Mouse (Mus musculus): ENCODE results near the gene Zranb3. TPM values are rescaled to one million over a fixed set of nuclear protein-coding genes. Genes with fewer than 3 reads are reported as not detected.
"Not testable (repeated sequence)": the region's sequence is repeated elsewhere in the genome, so short reads cannot be mapped to it uniquely, and the experiment has no call there.

Zranb3 gene
- total RNA-seq, 2 experiments from 2014 or later, result 16.5 to 23.1 TPM

- ATAC-seq (replicated peaks; ENCODE audit: low FRiP score, low TSS enrichment, poor library complexity, severe bottlenecking), result no peak
Observed at GRCm38 (mm10) chr1:127954800-127955199, 148.0 kb downstream of the Zranb3 start.

DNA sequence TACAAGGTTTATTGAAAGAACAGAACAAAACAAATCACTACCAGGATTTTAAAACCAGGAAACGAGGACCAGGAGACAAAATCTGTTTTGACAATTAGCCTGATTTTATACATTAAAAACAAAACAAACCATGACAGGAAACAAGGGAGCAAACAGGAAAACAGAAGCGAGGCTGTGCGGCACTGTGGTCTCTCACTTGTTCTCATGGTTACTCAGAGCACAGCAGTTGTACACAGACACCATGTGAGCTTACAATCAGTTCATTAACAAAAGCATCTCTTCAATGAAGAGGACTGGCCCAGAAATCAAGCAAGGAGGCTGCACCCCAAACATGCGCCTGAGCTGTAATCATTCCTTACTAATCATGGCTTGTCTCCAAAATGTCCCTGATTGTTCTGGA is 148.6 kb downstream of the Zranb3 start:
- ATAC-seq (replicated peaks; ENCODE audit: low FRiP score, low TSS enrichment, poor library complexity, severe bottlenecking), result not testable (repeated sequence)

GRCm38 (mm10) chr1:127952276-127952675 is 150.6 kb downstream of the Zranb3 start:
- ATAC-seq (replicated peaks; ENCODE audit: low FRiP score, low TSS enrichment, poor library complexity, severe bottlenecking), result no peak

DNA sequence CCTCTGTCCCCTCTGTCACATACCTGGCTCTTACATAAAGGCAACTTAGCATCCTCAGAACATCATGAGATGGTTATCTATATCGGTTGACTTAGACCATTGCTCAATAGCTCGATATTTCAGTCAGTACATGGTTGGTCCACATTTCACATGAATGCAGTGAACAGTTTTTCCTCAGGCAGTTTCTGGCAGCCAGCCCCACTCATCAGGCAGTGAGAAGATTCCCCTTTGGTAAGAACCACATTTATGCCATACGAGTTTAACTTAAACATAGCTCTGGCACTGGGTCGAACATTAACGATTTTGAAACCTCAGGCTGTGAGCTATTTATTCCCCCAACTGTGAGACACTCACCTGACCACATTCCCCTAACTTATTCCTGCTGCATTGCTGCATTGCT is 154.1 kb downstream of the Zranb3 start:
- no peak for ATAC-seq (replicated peaks; ENCODE audit: low FRiP score, low TSS enrichment, poor library complexity, severe bottlenecking)

- ATAC-seq (replicated peaks; ENCODE audit: low FRiP score, low TSS enrichment, poor library complexity, severe bottlenecking), result no peak
Observed at GRCm38 (mm10) chr1:127946615-127947249, 156.1 kb downstream of the Zranb3 start.

- no peak for ATAC-seq (replicated peaks; ENCODE audit: low FRiP score, low TSS enrichment, poor library complexity, severe bottlenecking)
Observed at GRCm38 (mm10) chr1:127945696-127946575, 156.9 kb downstream of the Zranb3 start.

GRCm38 (mm10) chr1:127943516-127943915 is 159.3 kb downstream of the Zranb3 start:
- no peak for ATAC-seq (replicated peaks; ENCODE audit: low FRiP score, low TSS enrichment, poor library complexity, severe bottlenecking)

DNA sequence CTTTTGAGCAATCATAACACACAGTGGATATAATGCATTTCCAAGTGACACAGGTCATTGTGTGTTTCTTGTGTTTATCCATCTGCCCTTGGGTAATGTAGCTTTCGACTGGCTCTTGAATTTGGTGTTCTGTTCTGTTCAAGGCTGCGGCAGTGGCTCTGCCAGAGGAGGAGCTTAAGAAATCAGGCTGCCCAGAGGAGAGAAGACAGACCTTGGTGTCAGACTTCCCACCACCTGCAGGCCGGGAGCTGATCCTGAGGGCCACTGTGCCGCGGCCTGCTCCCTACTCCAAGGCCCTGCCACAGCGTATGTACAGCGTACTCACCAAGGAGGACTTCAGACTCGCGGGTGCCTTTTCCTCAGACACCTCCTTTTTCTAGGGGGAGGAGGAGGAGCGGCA is 160.6 kb downstream of the Zranb3 start:
- ATAC-seq (replicated peaks; ENCODE audit: low FRiP score, low TSS enrichment, poor library complexity, severe bottlenecking), result no peak

DNA sequence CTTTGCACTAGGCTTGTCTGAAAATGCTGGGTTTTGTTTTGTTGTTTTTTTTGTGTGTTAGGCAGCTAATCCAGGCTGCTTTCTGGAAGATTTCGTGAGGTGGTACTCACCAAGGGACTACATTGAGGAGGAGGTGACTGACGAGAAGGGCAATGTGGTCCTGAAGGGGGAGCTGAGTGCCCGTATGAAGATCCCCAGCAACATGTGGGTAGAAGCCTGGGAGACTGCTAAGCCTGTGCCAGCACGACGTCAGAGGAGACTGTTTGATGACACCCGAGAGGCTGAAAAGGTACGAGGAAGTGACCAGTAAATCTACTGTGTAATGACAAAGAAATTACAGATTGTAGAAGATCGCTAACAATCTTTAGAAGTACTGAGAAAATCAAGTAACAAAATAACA is 165.6 kb downstream of the Zranb3 start:
- ATAC-seq (replicated peaks; ENCODE audit: low FRiP score, low TSS enrichment, poor library complexity, severe bottlenecking), result no peak

DNA sequence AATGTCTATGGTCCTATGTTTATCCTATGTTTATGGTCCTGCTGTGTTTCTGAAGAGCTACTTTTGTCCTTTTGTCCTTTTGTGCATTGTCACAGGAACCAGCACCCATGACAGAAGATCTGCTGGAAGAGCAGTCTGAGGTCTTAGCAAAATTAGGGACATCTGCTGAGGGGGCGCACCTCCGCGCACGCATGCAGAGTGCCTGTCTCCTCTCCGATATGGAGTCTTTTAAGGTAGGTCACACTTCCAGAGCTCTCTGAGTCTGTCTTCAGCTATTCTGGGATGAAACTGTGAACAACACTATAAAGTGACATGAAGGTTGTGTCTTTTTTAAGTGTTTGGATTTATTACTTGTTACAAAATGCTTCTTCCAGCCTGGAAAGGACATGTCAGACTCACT is 168.5 kb downstream of the Zranb3 start:
- no peak for ATAC-seq (replicated peaks; ENCODE audit: low FRiP score, low TSS enrichment, poor library complexity, severe bottlenecking)

- ATAC-seq (replicated peaks; ENCODE audit: low FRiP score, low TSS enrichment, poor library complexity, severe bottlenecking), result no peak
Observed at GRCm38 (mm10) chr1:127933405-127933804, 169.4 kb downstream of the Zranb3 start.

DNA sequence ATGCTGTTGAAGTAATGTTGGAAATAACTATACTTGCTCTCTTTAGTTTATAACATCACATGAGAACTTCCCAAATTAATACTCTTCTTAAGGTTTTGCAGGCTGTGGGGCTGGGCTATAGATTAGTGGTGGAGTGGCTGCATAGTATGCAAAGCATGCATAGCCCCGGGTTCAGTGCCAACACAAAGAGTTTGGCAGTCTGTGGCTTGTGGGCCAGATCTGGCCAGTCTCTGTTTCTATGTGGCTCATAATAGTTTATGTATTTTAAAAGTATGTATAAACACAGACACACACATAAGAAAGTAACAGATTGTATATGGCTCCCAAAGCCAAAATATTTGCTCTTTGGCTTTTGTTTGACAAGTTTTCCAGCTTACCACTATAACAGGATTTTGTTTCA is 187.0 kb downstream of the Zranb3 start:
- no peak for ATAC-seq (replicated peaks; ENCODE audit: low FRiP score, low TSS enrichment, poor library complexity, severe bottlenecking)

DNA sequence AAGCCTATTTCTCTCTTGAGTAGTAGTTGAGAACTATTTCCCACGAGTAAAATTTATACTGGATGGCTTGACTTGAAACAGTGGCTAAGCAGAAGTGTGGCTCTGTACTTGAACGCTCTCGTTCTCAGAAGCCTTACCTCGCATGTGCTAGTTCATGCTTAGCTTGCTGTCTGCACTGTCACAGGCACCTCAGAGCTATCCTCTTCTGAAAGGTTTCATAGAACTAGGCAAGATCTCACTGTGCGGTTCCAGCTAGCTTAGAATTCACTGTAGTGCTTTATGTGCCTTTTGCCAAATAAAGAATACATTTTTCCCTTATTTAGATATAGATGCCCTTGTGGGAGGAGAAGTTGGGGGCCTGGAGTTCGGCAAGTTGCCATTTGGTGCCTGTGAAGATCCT is 187.5 kb downstream of the Zranb3 start:
- ATAC-seq (replicated peaks; ENCODE audit: low FRiP score, low TSS enrichment, poor library complexity, severe bottlenecking), result no peak

DNA sequence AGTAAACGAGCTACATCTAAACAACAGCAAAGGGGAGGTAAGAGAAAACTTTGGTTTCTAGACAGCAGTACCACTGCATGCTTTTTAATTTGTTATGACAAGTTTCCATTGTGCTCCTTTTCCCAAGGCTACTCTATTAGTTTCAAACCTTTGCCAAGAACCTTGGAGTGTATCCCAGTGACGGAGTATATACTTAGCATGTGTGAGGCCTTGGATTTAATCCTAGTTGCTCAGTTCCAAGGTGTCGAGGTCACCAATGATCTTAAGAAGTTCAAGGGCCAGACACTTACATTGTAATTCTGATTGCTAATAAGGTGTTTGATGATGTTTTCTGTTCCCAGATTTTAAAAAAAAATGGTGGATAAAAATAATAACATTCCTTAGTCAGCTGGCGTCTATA is 189.7 kb downstream of the Zranb3 start:
- no peak for ATAC-seq (replicated peaks; ENCODE audit: low FRiP score, low TSS enrichment, poor library complexity, severe bottlenecking)

DNA sequence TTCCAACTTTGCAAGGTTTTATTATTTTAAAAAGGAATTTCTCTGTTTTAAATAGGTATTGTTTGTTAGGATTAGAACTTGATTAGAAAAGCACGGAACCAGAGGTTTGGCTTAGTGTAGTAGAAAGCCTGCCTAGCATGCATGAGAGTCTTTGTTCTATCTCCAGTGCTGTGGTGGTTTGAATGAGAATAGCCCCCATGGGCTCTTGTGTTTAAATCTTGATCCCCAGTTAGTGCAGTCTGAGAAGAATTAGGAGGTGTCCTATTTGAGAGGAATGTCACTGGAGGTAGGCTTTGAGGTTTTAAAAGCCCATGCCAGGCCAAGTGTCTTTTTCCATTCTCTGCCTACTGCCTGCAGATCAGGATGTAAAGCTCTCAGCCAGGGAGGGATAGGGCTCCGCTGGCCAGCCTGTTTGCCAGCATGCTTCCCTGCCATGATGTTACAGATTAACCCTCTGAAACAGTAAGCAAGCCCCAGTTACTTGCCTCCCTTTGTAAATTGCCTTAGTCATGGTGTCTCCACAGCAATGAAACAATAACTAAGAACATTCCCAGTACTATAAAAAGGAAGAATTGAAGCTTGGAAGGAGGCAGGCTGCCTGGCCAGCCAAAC is 198.0 kb downstream of the Zranb3 start:
- no peak for ATAC-seq (replicated peaks; ENCODE audit: low FRiP score, low TSS enrichment, poor library complexity, severe bottlenecking)

Other genes with a start within 250 kb of the Zranb3 start
- 0.24 TPM in 1 of 2 replicates, not detected in the other for gene Map3k19, start 248.0 kb downstream of the Zranb3 start, total RNA-seq (2014; fragmentation: Nextera tagmentation)
- gene Map3k19, start 248.0 kb downstream of the Zranb3 start, total RNA-seq (2017), result not detected in 2 replicates
- gene Rab3gap1, start 234.3 kb downstream of the Zranb3 start, total RNA-seq (2014; fragmentation: Nextera tagmentation), result 24.0 and 25.4 TPM in 2 replicates
- 40.7 and 53.1 TPM in 2 replicates for gene Rab3gap1, start 234.3 kb downstream of the Zranb3 start, total RNA-seq (2017)
- gene R3hdm1, start 254 bp upstream of the Zranb3 start, total RNA-seq (2014; fragmentation: Nextera tagmentation), result 183 and 186 TPM in 2 replicates
- 71.9 and 89.3 TPM in 2 replicates for gene R3hdm1, start 254 bp upstream of the Zranb3 start, total RNA-seq (2017)
- 57.0 and 80.6 TPM in 2 replicates for gene Ubxn4, start 140.9 kb upstream of the Zranb3 start, total RNA-seq (2014; fragmentation: Nextera tagmentation)
- gene Ubxn4, start 140.9 kb upstream of the Zranb3 start, total RNA-seq (2017), result 128 and 139 TPM in 2 replicates
- 0.07 and 0.59 TPM in 2 replicates for gene Lct, start 225.3 kb upstream of the Zranb3 start, total RNA-seq (2014; fragmentation: Nextera tagmentation)
- 0.30 TPM in 1 of 2 replicates, not detected in the other for gene Lct, start 225.3 kb upstream of the Zranb3 start, total RNA-seq (2017)

All from megakaryocyte-erythroid progenitor cell, adult 5-6 weeks (primary cell).